Mouse (Mus musculus) CD4-positive, CD25-positive, alpha-beta regulatory T cell, adult 9 weeks (primary cell): Measurements from ENCODE around the gene Smug1. TPM values are rescaled to one million over a fixed set of nuclear protein-coding genes. Genes with fewer than 3 reads are reported as not detected.

Source experiments
- polyA plus RNA-seq: library from polyadenylated mRNA; unstranded; fragments of 100-300 nt; shearing (Covaris generic); gene quantifications from one replicate; pipeline ENCODE4 v1.2.1, GENCODE M21; 2017

The Smug1 gene
- polyA plus RNA-seq: 13.4 TPM

DNA sequence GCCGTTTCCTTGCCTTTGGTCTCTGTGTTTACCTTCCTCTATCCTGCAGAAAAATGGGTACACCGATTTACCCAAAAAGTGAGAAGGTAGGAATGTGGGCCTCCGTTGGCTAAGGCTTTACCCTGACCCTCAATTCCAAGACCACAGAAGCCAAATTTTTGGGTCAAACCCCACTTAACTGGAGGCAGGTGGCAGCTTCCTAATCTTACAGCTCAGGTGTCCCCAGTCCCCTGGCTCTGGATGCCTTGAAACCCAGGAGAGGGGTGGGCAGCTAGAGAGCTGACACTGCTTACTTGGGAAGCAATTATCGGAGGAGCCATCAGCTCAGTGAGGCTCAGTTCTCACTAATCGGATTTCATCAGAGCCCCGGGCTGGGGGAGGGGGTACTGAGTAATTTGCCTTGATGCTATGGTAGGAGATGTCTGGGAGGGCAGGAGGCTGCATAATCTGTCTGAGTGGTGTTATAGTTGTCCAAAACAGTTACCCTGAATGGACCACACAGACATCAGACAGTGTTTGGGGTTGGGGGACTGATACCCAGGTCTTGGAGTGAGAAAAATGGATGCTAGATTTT is at the start of gene Smug1:
Gene Smug1 (minus strand): TSS at position 51 of the 574 bp plus-strand sequence.

Other genes with a start within 250 kb of the Smug1 start
- not detected for gene Hoxc13, start 246.0 kb downstream of the Smug1 start, polyA plus RNA-seq
- not detected for gene Hoxc12, start 230.3 kb downstream of the Smug1 start, polyA plus RNA-seq
- gene Hoxc11, start 212.7 kb downstream of the Smug1 start, polyA plus RNA-seq: not detected
- not detected for gene Hoxc10, start 200.3 kb downstream of the Smug1 start, polyA plus RNA-seq
- gene Hoxc5, start 199.6 kb downstream of the Smug1 start, polyA plus RNA-seq: not detected
- gene Hoxc9, start 190.7 kb downstream of the Smug1 start, polyA plus RNA-seq: not detected
- gene Hoxc8, start 176.5 kb downstream of the Smug1 start, polyA plus RNA-seq: 0.15 TPM
- gene Hoxc6, start 168.8 kb downstream of the Smug1 start, polyA plus RNA-seq: not detected
- not detected for gene Hoxc4, start 148.2 kb downstream of the Smug1 start, polyA plus RNA-seq
- gene Cbx5, start 72.7 kb upstream of the Smug1 start, polyA plus RNA-seq: 16.3 TPM
- 171 TPM for gene Hnrnpa1, start 73.3 kb upstream of the Smug1 start, polyA plus RNA-seq
- gene Nfe2, start 91.3 kb upstream of the Smug1 start, polyA plus RNA-seq: 0.78 TPM
- gene Copz1, start 105.6 kb upstream of the Smug1 start, polyA plus RNA-seq: 191 TPM
- not detected for gene Gpr84, start 143.5 kb upstream of the Smug1 start, polyA plus RNA-seq
- not detected for gene Zfp385a, start 173.0 kb upstream of the Smug1 start, polyA plus RNA-seq
- 5.6 TPM for gene Itga5, start 199.7 kb upstream of the Smug1 start, polyA plus RNA-seq